Mouse (Mus musculus) cerebellum, adult 11-12 months (tissue): ENCODE results near the gene Prdm12.

Source experiments
- DNase-seq: peaks from one replicate; pipeline ENCODE4 v3.0.0; 2022

Prdm12 gene

GRCm38 (mm10) chr2:31639901-31640608, at the start of gene Prdm12:
Prdm12 (plus strand) TSS chr2:31640037.
- no peak for DNase-seq

GRCm38 (mm10) chr2:31591799-31592484, 47.9 kb upstream of the Prdm12 start:
- no peak for DNase-seq

GRCm38 (mm10) chr2:31607555-31607954, 32.3 kb upstream of the Prdm12 start:
- DNase-seq: no peak

- DNase-seq: no peak
These were observed 30.0 kb upstream of the Prdm12 start for GRCm38 (mm10) chr2:31609859-31610261.

GRCm38 (mm10) chr2:31610922-31611321, 28.9 kb upstream of the Prdm12 start:
- no peak for DNase-seq

GRCm38 (mm10) chr2:31611400-31611799, 28.4 kb upstream of the Prdm12 start:
- no peak for DNase-seq

GRCm38 (mm10) chr2:31612627-31613026, 27.2 kb upstream of the Prdm12 start:
- no peak for DNase-seq

- no peak for DNase-seq
These were observed 26.1 kb upstream of the Prdm12 start for GRCm38 (mm10) chr2:31613781-31614180.

GRCm38 (mm10) chr2:31618484-31619161, 21.2 kb upstream of the Prdm12 start:
- DNase-seq: no peak

- DNase-seq: no peak
These were observed 20.6 kb upstream of the Prdm12 start for GRCm38 (mm10) chr2:31619208-31619607.

- no peak for DNase-seq
These were observed 6.3 kb upstream of the Prdm12 start for GRCm38 (mm10) chr2:31633531-31633930.

- no peak for DNase-seq
These were observed 4.3 kb upstream of the Prdm12 start for GRCm38 (mm10) chr2:31635281-31636137.

GRCm38 (mm10) chr2:31636138-31636741, 3.6 kb upstream of the Prdm12 start:
- no peak for DNase-seq

- no peak for DNase-seq
These were observed 3.1 kb upstream of the Prdm12 start for GRCm38 (mm10) chr2:31636742-31637141.

- no peak for DNase-seq
These were observed 2.5 kb upstream of the Prdm12 start for GRCm38 (mm10) chr2:31637311-31637710.

- no peak for DNase-seq
These were observed 2.0 kb upstream of the Prdm12 start for GRCm38 (mm10) chr2:31637807-31638206.

GRCm38 (mm10) chr2:31638581-31639465, 1.0 kb upstream of the Prdm12 start:
- no peak for DNase-seq

GRCm38 (mm10) chr2:31639466-31639760, 424 bp upstream of the Prdm12 start:
- no peak for DNase-seq

GRCm38 (mm10) chr2:31640609-31641507, 1.0 kb downstream of the Prdm12 start:
- no peak for DNase-seq

GRCm38 (mm10) chr2:31641508-31641830, 1.6 kb downstream of the Prdm12 start:
- no peak for DNase-seq

GRCm38 (mm10) chr2:31641929-31642328, 2.1 kb downstream of the Prdm12 start:
- no peak for DNase-seq
